Mouse (Mus musculus): ENCODE measurements at regions not wholly inside any gene's neighbourhood (a gene's known extent, or its start where the extent isn't known, plus 50 kb on each side); places are given as distances from the start of the nearest gene placed in this dataset.

DNA sequence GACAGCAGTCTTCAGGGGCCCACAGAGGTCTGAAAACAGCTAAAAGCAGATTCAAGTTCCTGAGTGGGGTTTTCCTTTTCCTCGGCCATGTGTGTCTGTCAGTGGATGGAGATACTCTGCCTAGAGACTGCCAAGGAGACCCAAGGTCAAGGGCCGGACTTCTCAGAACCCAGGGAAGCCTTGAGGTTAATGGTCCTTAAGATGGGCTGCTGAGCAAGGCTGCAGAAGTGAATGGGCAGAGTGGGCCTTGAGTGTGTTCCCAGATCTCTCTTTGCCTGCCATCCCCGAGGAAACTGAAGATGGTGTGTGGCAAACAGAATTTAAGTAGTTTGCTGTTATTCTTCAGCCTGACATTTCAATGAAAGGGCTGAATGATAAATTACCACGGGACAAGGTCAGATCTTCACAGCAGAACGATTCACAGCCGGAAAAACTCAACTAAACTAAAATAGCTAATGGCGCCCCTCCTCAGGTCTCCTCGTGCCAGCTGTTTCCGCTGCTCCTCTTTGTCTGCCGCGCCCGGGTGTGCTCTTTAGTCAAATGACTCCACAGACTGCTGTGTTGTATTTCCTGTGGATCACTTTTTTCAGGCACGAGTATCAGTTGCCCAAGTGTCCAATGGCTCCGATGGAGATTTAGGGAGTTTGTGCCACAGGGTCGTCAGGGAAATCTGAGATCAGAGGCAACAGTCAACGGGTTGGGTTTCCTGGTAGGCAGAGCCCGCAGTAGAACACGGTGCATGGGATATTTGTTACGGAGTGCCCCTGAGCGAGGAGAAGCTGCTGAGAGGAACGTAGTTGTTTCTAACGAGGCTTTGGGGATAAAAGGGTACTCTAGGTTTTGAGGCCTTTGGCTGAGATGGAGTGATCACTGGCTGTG, 93.5 kb upstream of the Tut7 start:
- TF ChIP-seq POLR2A (IDR thresholded peaks at IDR 0.05; ENCODE audit: borderline replicate concordance, extremely low read depth, low read depth, low read length) (no peak), CTCF (IDR thresholded peaks at IDR 0.05; ENCODE audit: insufficient read depth, low read length) (no peak)
